Mouse (Mus musculus) lung, postnatal 25 days (tissue): Measurements from ENCODE around the gene Ptprf.

ENCODE experiments used
- DNase-seq: peaks from one replicate; pipeline ENCODE4 v3.0.0; 2022; ENCODE audit warnings: low spot score

Gene Ptprf

GRCm38 (mm10) chr4:118282182-118282562 is 9.0 kb downstream of the Ptprf start:
- DNase-seq, result no peak

GRCm38 (mm10) chr4:118281444-118282181 is 9.6 kb downstream of the Ptprf start:
- DNase-seq, result no peak

- no peak for DNase-seq
Measured at GRCm38 (mm10) chr4:118280506-118280905, 10.7 kb downstream of the Ptprf start.

GRCm38 (mm10) chr4:118276520-118277232 is 14.5 kb downstream of the Ptprf start:
- DNase-seq, result peak; percentile 84

DNA sequence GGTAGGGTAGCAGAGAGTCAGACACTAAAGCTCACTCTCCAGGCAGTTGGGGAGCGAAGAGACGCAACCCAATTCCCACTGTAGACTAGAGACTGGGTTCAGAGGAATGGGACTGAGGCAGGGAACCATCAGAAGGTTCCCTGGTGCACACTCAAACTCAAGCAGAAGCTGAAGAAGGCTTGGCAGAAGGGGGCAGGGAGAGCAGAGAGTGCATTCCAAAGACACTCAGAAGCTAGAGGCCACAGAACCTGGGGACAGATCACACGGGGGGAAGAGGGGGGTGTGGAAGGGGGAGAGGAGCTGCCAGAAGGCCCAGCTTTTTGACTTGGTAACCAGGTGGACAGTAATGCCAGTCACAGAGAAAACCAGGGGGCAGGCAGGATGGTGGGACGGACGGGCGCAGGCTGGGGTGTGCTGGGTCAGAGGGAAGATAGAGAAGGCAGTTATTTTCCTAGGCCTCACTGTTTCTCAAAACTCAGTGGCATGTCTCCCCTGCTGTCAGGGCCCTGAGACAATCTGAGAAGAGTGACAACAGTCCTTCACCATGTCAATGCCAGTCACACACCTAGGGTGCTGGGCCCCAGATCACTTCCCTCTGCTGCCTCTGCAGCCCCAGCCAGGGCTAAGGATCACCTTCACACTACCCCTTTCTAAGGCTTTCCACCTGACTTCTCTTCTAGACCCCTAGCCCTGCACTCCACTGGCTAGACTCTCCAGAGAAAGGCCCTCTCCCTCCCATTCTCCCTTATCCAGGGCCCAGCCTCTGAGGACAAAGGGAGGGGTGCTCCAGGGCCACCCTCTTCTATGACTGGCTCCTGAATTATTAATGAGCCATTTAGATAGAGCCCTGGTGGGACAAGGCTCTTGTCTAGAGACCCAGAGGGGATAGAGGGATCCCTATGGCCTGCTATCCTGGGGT is 15.3 kb downstream of the Ptprf start:
- DNase-seq, result no peak

- DNase-seq, result no peak
Measured at GRCm38 (mm10) chr4:118274521-118274920, 16.7 kb downstream of the Ptprf start.

- peak; percentile 59 for DNase-seq
Measured at GRCm38 (mm10) chr4:118273998-118274397, 17.2 kb downstream of the Ptprf start.

- DNase-seq, result peak; percentile 90
Measured at GRCm38 (mm10) chr4:118273545-118273944, 17.7 kb downstream of the Ptprf start.

GRCm38 (mm10) chr4:118272871-118273270 is 18.3 kb downstream of the Ptprf start:
- DNase-seq, result no peak

- DNase-seq, result peak; percentile 89
Measured at GRCm38 (mm10) chr4:118272258-118272657, 18.9 kb downstream of the Ptprf start.

- no peak for DNase-seq
Measured at GRCm38 (mm10) chr4:118271556-118272074, 19.6 kb downstream of the Ptprf start.

DNA sequence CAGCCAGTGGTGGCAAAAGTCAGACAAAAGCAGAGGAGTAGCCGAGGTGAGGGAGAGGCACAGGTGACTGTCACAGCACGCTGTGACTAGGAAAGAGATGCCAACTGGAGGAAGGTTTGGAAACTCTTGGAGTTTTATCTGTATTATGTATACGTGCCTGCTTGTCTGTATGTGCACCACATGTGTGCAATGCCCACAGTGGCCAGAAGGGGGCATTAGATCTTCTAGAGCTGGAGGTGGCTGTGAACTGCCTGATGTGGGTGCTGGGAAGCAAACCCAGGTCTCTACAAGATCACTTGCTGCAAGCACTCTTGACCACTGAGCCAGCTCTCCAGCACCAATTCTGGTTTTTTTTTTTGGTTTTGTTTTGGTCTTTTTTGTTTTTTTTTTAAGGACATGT is 20.5 kb downstream of the Ptprf start:
- no peak for DNase-seq

DNA sequence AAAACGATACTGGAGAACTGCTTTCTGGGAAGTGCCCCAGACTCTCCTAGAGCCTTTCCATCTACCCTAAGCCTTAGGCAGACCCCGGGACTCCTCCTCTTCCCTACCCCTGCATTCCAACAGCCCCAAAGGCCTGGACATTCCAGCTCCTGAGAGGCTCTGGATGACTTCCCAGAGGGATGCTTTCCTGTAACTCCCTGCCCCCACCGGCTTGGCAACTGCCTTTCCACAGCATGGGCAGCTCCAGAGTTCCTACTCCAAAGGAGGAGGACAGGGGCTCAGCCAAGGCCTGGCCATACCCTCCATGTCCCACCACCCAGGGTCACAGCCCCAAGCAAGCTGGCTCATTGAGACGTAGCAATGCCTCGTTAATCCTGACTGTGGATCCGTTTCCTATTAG is 21.2 kb downstream of the Ptprf start:
- DNase-seq, result peak; percentile 83

- DNase-seq, result no peak
Measured at GRCm38 (mm10) chr4:118268429-118269212, 22.6 kb downstream of the Ptprf start.

GRCm38 (mm10) chr4:118265557-118265956 is 25.6 kb downstream of the Ptprf start:
- no peak for DNase-seq

- no peak for DNase-seq
Measured at GRCm38 (mm10) chr4:118261771-118262473, 29.3 kb downstream of the Ptprf start.

GRCm38 (mm10) chr4:118261291-118261690 is 29.9 kb downstream of the Ptprf start:
- no peak for DNase-seq

GRCm38 (mm10) chr4:118260551-118261267 is 30.5 kb downstream of the Ptprf start:
- no peak for DNase-seq

GRCm38 (mm10) chr4:118259782-118260463 is 31.3 kb downstream of the Ptprf start:
- DNase-seq, result no peak

DNA sequence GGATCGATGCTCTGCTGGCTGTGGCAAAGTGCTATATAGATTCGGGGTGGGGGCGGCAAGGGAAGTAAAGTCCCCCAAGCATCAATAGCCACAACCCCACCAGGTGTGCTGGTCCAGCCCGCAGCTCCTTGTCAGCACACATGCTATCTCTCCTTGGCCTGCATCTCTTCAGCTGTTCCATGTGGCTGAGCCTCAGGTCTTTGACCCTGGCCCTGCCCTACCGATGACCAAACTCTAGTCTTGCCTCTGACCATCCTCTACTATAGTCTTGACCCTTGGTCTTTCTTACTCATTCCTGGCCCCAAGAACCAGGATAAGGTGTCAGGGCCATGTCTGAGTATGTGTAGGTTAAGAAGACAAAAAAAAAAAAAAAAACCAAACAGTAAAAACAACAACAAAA is 33.2 kb downstream of the Ptprf start:
- DNase-seq, result no peak
